Mouse (Mus musculus): ENCODE results near the gene Akt1.

Gene Akt1

DNA sequence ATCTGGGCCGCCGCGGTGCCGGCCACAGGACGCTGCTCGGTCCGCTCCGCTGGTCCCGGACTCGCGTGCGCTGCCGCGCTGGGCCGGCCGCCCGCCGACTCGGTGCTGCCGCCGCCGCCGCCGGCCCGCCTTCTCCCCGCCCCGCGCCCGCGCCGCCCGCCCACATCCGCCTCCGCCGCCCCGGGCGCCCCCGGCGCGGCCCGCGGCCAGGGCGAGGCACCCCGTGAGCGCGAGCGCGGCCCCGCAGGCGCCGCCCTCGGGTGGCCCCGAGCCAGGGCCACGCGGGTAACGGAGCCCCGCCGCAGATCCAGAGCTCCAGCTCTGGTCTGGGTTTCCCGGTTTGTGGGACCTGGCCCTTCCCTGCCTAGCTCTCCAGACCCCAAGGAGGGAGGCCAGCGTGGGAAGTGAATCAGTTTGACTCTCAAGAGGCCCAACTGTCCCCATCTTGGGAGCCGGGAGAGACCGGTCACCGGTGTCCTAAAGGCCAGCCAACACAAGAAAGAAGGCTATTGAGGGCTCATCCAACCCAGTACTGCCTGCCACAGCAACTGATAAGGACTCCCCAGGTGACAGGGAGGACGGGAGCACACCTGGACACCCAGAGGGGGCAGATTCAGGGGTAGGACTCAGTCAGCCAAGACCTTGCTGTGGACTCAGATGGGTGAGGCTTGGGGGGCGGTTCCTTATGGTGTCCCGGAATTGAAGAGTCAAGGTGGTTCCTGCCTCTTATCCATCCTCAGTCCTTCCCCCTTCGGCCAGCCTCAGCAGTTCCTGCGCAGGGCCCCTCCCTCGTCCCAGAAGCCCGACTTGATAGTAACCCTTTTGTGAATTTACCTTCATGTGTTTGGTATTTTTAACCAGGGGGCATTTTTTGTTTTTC, at the start of gene Akt1:
Akt1 (minus strand) TSS at position 753 of the 880 bp plus-strand sequence.
- DNase-seq (ENCODE audit: low spot score in 2 of 2) = peak in 1 of 2 experiments; percentile 58

- DNase-seq (ENCODE audit: low spot score in 2 of 2) = peak; percentile 53 to 79
Observed at GRCm38 (mm10) chr12:112724077-112724805, 49.6 kb upstream of the Akt1 start.

- DNase-seq (ENCODE audit: low spot score in 2 of 2) = no peak
Observed at GRCm38 (mm10) chr12:112723445-112723844, 48.8 kb upstream of the Akt1 start.

DNA sequence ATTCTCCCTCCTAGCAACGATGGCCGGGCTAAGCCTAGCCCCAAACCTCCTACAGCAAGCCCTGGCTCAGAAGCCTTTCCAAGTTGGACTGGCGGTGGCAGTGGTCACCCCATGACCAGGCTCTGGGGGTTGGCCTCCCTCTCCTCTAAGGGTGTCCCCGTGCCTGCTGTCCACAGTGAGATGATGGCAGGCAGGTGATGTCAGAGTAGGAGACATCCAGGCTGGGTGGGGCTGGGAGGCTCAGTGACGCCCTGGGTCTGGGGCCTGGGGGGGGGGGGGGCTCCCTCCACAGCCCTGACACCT, 48.3 kb upstream of the Akt1 start:
- no peak for DNase-seq (ENCODE audit: low spot score in 2 of 2)

- DNase-seq (ENCODE audit: low spot score in 2 of 2) = peak in 1 of 2 experiments; percentile 64
Observed at GRCm38 (mm10) chr12:112722240-112723027, 47.8 kb upstream of the Akt1 start.

GRCm38 (mm10) chr12:112721424-112722239, 46.9 kb upstream of the Akt1 start:
- peak in 1 of 2 experiments; percentile 57 for DNase-seq (ENCODE audit: low spot score in 2 of 2)

DNA sequence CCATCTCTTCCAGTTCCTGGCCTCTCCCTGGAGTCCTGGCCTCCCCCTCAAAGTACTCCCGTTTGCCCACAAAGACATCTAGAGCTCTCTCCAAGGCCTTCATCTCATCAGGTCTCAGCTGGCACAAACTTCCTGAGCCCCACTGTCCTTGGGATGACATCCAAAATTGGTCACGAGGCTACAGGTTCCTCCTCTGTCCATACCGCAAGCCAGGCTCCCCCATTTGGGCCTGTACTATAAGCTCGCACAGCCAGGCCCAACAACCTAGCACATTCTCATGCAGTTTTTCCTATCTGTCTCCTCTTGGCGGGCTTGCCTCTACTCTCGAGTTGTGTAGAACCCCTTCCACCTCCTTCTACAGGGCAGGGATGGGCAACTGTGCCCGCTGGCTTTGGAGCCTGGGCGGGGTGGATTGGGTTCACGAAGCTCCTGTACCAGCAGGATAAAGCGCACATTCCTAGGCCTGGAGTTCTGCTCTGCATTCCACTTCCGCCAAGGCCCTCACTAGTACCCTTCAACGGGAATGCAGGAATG, 46.3 kb upstream of the Akt1 start:
- no peak for DNase-seq (ENCODE audit: low spot score in 2 of 2)

GRCm38 (mm10) chr12:112720216-112720615, 45.5 kb upstream of the Akt1 start, which contains the start of gene Cep170b:
Gene Cep170b (plus strand): TSS chr12:112720455.
- DNase-seq (ENCODE audit: low spot score in 2 of 2) = no peak

DNA sequence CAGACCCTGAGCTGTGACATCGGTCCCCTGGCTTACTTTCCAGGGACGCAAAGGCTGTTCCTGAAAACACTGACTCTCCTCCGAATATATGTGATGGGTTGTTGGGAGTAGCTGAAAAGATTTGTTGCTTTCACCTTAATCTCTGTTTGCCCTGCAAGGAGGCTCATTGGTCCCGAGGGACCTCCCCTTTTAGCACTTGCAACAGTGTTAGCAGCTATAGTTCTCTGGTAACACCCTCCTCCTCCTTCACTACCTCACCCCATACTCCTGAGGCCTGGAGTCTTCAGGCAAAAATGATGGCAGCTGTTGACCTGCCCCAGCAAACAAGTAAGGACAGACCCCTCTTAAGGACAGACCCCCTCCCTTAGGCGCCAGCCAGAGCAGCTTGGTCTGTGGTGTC, 44.3 kb upstream of the Akt1 start:
- no peak for DNase-seq (ENCODE audit: low spot score in 2 of 2)

- DNase-seq (ENCODE audit: low spot score in 2 of 2) = no peak
Observed at GRCm38 (mm10) chr12:112717140-112717539, 42.5 kb upstream of the Akt1 start.

DNA sequence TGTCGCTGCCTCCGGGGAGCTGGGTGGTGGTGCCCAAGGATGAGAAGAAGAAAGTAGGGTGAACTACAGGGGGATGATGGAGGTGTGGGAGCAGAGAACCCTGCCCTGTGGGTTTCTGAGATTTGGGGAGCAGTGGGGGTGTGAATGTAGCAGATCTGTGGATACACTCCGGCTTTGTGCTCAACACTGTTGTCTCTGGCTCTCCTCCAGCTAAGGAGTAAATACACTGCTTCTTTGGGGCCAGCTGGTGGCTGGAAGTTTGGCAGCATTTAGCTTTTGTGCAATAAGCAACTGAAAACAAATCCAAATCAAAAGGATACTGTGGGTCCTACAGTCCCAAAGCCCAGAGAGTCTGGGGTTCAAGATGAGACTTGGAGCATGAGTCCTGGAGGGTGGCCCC, 39.3 kb upstream of the Akt1 start:
- DNase-seq (ENCODE audit: low spot score in 2 of 2) = no peak

DNA sequence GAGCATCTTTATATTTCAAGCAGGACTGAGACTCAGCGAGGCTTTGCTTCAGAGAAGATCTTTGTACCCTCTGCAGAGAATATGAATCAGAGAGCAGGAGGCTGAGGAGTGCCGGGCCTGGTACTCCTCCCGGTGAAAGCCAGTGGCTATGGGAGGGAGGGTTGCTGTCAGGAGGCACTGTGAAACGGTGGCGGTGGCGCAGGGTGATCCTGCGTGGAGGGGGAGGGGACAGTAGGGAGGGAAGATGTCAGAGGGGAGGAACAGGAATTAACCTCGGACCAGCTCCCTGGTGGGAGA, 32.8 kb upstream of the Akt1 start:
- DNase-seq (ENCODE audit: low spot score in 2 of 2) = no peak

DNA sequence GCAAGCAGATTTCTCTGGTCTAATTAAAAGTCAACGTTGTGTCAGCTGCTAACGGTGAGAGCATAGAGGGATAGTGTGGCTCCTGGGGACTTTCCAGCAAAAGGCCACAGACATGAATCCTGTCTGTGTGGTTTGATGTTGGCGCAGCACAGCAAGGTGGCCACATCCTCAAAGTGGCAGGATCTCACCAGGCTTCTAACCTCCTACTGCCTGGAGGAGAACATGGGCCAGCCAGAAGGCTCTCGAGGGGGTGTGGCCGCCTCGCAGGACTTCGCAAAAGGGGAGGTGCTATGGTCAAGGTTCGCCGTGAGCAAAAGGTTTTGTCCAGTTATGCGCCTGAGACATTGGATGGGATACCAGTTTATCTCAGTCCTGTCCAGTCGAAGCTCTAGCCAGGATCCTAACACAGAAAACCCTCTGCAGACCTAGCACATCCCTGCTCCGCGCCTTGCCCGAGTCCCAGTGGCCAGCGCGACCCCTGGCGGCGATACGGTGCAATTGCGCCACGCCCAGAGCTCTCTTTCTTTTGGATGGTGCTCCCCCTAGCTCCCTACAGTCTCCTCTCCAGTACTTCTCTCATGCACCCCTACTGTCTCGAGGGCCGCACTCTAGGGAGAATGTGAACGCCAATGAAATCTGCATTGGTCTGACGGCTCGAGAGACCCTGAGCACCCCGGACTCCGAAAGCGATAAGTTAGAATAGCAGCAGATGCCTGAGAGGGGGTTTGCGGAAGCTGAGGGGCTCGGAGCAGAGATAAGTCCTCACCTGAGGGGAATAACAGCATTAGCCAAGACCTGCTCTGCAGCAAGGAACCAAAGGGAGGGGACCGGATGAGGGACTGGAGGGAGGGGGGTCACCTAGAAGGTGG, 32.3 kb upstream of the Akt1 start:
- DNase-seq (ENCODE audit: low spot score in 2 of 2) = peak; percentile 86 to 91

DNA sequence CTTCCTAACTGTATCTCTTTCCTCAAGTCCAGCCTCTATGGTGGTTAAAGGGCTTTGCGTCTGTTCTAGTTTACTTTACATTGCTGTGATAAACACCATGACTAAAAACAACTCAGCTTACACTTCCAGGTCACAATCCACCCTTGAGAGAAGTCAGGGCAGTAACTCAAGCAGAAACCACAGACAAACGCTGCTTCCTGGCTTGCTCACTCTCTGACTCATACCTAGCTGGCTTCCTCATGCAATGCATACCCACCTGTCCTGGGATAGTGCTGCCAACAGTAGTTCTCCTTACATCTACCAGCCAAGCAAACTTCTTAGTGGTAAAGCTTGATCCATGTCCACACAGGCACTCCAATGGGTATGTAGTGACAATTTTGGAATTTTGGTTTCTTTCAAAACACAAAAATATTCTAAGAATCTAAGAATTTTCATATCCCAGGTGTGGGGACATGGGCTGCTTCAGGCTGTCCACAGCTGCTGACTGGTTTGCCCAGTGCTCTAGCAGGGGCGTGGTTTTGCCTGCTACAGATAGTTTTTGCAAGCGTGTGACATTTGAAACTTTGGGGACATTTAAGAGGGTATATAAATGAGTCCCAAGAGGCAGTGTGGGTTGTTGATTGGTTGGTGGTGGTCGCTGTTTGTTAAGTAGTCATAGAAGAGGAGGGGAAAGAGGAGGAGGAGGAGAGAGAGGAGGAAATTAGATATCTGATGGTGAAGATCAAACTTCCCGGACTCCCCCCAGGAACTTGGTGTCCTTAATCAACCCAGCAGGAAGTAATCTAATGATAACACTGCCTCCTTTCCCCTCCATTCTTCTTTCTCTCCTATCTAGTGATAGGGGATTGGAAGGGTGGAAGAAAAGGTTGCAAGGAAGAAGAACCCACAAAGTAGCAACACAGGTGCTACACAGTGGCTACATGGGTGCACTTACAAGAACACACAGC, 28.0 kb upstream of the Akt1 start:
- DNase-seq (ENCODE audit: low spot score in 2 of 2) = no peak

DNA sequence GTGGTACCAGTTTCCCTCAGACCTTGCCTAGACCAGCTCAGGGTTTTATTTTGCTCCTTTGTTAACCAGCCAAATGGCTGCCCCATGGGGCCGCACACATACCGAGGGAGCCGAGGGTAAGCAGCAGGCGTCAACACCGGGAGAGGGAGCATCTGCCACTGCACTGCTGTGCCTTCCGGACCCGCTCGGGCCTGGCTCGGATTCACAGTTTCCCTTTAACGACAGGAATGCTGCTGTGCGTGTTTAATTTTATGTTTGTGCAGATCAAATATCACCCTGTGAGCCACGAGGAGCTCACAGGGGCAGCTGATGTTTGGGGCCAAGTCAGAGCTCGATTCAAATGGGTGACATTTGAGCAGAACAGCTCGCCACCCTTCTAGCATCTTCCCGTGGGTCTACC, 25.8 kb upstream of the Akt1 start:
- DNase-seq (ENCODE audit: low spot score in 2 of 2) = no peak

DNA sequence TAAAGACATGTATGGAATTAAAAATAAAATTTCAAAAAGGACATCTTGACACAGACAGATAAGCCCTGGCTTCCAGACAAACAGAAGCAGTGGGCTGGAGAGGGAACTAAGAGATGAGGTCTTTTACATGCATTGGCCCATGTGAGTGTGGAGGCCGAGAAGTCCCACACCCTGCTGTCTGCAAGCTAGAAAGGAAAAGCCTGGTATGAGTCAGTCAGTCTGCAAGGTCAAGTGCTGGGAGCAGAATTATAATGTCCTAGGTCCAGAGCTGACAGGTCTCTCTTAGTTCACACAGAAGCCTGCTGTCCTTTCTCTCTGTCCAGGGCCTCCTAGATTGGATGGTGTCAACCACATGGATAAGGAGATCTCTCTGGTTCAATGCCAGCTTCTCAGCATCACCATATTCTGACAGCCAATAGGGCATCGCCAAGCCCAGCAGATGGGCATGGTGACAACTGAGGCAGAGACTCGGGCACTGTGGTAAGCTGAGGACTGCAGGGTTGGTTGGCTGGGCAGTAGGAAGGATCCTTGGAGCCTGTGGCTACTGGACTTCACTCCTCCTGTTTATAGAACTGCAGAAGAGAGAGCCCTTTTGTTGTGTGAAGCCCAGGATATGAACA, 22.2 kb upstream of the Akt1 start:
- no peak for DNase-seq (ENCODE audit: low spot score in 2 of 2)

- no peak for DNase-seq (ENCODE audit: low spot score in 2 of 2)
Observed at GRCm38 (mm10) chr12:112694127-112694475, 19.4 kb upstream of the Akt1 start.

DNA sequence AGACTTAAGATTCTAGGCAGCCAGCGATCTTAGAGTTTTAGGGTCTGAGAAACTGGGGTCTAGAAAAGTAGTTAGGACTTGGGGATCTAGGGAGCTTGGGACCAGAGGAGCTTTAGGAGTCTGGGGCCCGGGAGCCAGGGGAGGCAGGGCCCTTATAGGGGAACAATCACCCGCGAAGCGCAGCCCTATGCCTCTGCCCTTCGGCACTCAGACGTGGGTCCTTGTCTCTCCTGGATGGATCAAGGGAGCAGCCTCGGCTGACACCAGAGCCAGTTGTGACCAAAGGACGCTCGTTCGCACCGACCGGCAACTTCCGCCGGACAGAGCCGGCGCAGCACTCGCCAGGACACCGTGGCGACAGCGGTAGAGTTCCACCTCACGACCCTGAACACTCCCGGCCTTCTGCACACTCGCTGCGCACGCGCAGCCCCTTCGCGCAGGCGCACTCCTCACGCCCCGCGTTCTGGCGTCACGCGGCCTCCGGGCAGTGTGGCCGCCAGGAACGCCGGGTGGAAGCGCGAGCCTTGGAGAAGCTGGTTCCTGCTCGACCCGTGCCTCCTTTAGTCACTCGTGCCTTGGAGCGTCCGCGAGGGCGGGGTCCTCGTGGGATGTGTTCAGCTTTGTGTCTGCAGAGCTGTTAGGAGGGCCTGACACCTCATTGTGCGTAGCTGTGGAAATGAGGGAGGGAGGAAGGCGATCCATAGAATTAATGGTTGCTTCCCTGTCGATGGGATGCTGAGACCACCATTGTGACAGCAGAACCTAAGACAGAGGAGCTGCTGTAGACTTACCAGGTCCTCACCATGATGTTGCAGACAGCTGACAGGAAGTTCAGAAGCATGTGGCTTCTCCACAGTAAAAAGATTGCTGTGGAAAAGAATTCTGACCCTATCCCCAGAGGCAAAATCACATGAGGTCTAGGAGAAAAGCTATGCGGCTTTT, 18.8 kb upstream of the Akt1 start:
- DNase-seq (ENCODE audit: low spot score in 2 of 2) = peak; percentile 93 to 94

Measured in urinary bladder, postnatal 4 days (tissue).